Comparison of ENCODE assay signal across 12 mouse cellular contexts in genomic region chr15:4374453-4374990, GRCm38 (mm10). TPM values are rescaled to one million over a fixed set of nuclear protein-coding genes. Genes with fewer than 3 reads are reported as not detected.
DNase-seq lines count a peak whose midpoint lies in the region; ATAC-seq and TF ChIP-seq lines count a peak whose summit lies in the region.
"Had no signal": no experiment of that assay in that cellular context is flagged by ENCODE, and none has a peak within 500 bp of the region (broad histone marks: within the 10 kb centered on the region; RNA-seq: fewer than 3 reads in every experiment).

No protein-coding gene starts in this region.

- no peaks in the 10 kb centered on the region for H3K36me3 ChIP-seq in heart, embryonic 14.5 days (ENCODE audit: control insufficient read depth, insufficient read depth, low read length)
- H3K36me3 ChIP-seq in hindbrain, embryonic 13.5 days, result no peaks in the 10 kb centered on the region
- H3K36me3 ChIP-seq in midbrain, postnatal 0 days (ENCODE audit: insufficient read depth, low read length), result no peaks in the 10 kb centered on the region

- TF ChIP-seq CTCF in midbrain, postnatal 0 days (IDR thresholded peaks at IDR 0.05), result no peak

- H3K4me3 ChIP-seq in heart, embryonic 14.5 days (ENCODE audit: control insufficient read depth in 1 of 2, insufficient read depth in 1 of 2, low read depth in 1 of 2, low read length in 2 of 2), result no peak overlapping the region
- H3K4me3 ChIP-seq in hindbrain, embryonic 13.5 days, result peak overlapping the region; percentile 59
- H3K4me3 ChIP-seq in midbrain, postnatal 0 days (ENCODE audit: low read depth, low read length), result peak overlapping the region; percentile 62

- DNase-seq in heart, adult 8-10 months (ENCODE audit: low spot score), result no peak
- peak; percentile 9 to 30 for DNase-seq in cerebellum, postnatal 10 days
- no peak for DNase-seq in midbrain, postnatal 0 days (ENCODE audit: low spot score)
- no peak for DNase-seq in adrenal gland, postnatal 4 days (ENCODE audit: low spot score in 2 of 2)
- no peak for DNase-seq in right cerebral cortex, postnatal 4 days
- DNase-seq in lung, postnatal 36 days, result no peak
- DNase-seq: lung, postnatal 10 days had no signal

- H3K4me1 ChIP-seq in heart, embryonic 14.5 days (ENCODE audit: control insufficient read depth in 2 of 2, insufficient read depth in 2 of 2, low read length in 2 of 2), result peaks cover 2 to 10% of the 10 kb centered on the region in 2 experiments; a peak in 1 of 4 replicates
- peaks cover 30% of the 10 kb centered on the region for H3K4me1 ChIP-seq in hindbrain, embryonic 13.5 days (replicated peaks)
- peaks cover 3% of the 10 kb centered on the region; the same call in 1 of the 2 replicates for H3K4me1 ChIP-seq in midbrain, postnatal 0 days (ENCODE audit: insufficient read depth, low read length)

- whole genome bisulfite sequencing in heart, embryonic 14.5 days, result 67% methylated on average over 6 of the region's 6 CpGs
- WGBS in hindbrain, embryonic 13.5 days, result 44% methylated on average over 6 of the region's 6 CpGs
- 32% methylated on average over 6 of the region's 6 CpGs for WGBS in midbrain, postnatal 0 days

- H3K27ac ChIP-seq in heart, embryonic 14.5 days (replicated peaks in 1 of 2; ENCODE audit: control insufficient read depth in 1 of 2, insufficient read depth in 1 of 2, low read depth in 2 of 2, low read length in 2 of 2), result no peak overlapping the region
- no peak overlapping the region for H3K27ac ChIP-seq in hindbrain, embryonic 13.5 days
- peak overlapping the region; percentile 52; the same call in 1 of the 2 replicates for H3K27ac ChIP-seq in midbrain, postnatal 0 days (ENCODE audit: low read depth, low read length)

- H3K27me3 ChIP-seq in heart, embryonic 14.5 days (ENCODE audit: control insufficient read depth, insufficient read depth, low read length), result peaks cover 12% of the 10 kb centered on the region; the same call in 1 of the 2 replicates
- no peaks in the 10 kb centered on the region for H3K27me3 ChIP-seq in hindbrain, embryonic 13.5 days
- H3K27me3 ChIP-seq in midbrain, postnatal 0 days (ENCODE audit: insufficient read depth, low read length), result no peaks in the 10 kb centered on the region
- H3K27me3 ChIP-seq: CH12.LX had no signal

- H3K4me2 ChIP-seq in heart, embryonic 14.5 days (ENCODE audit: low read length), result peak overlapping the region; percentile 91
- H3K4me2 ChIP-seq in hindbrain, embryonic 13.5 days, result peak overlapping the region; percentile 74
- H3K4me2 ChIP-seq in midbrain, postnatal 0 days (ENCODE audit: low read depth, low read length, poor library complexity, severe bottlenecking), result peak overlapping the region; percentile 65

- no peak overlapping the region for H3K9ac ChIP-seq in heart, embryonic 14.5 days (ENCODE audit: low read length)
- H3K9ac ChIP-seq in hindbrain, embryonic 13.5 days, result peak overlapping the region; percentile 76
- peak overlapping the region; percentile 70; the same call in 1 of the 2 replicates for H3K9ac ChIP-seq in midbrain, postnatal 0 days (replicated peaks; ENCODE audit: low read length, poor library complexity, severe bottlenecking)

- H3K9me3 ChIP-seq in heart, embryonic 14.5 days (ENCODE audit: control insufficient read depth, low read length), result no peaks in the 10 kb centered on the region
- no peaks in the 10 kb centered on the region for H3K9me3 ChIP-seq in hindbrain, embryonic 13.5 days
- H3K9me3 ChIP-seq in midbrain, postnatal 0 days (ENCODE audit: low read length), result no peaks in the 10 kb centered on the region

- no peak for ATAC-seq in heart, embryonic 14.5 days (ENCODE audit: insufficient number of reproducible peaks, insufficient read depth, low FRiP score, low read depth)
- ATAC-seq in hindbrain, embryonic 13.5 days (ENCODE audit: low FRiP score), result no peak; the same call in 1 of the 2 replicates
- ATAC-seq in midbrain, postnatal 0 days (ENCODE audit: low FRiP score), result no peak

RNA-seq across cellular contexts. Expression of gene Plcxd3, which starts 0.8 kb away (rescaled TPM):
- 0.35 and 0.92 TPM in 2 replicates for polyA plus RNA-seq in heart, embryonic 14.5 days (2014; fragmentation: Nextera tagmentation; extraction: Ambion mirVana)
- total RNA-seq in heart, adult 8-10 months (2022), result under 1 TPM; 0.28 to 0.60 (median 0.46) TPM
- polyA plus RNA-seq in hindbrain, embryonic 13.5 days (2015; fragmentation: Nextera tagmentation; extraction: Ambion mirVana), result 55.1 and 64.3 TPM in 2 replicates
- total RNA-seq in midbrain, postnatal 0 days (2014; rRNA removed), result 64.6 and 82.5 TPM in 2 replicates
- polyA plus RNA-seq in midbrain, postnatal 0 days (2015; fragmentation: Nextera tagmentation; extraction: Ambion mirVana), result 90.5 and 100 TPM in 2 replicates
- 1 to 10 TPM; 4.3 to 6.0 TPM for total RNA-seq in adrenal gland, postnatal 4 days (2021)
- total RNA-seq: hematopoietic stem cell, adult 5-6 weeks had no signal
- polyA plus RNA-seq: thymus, postnatal 0 days had no signal

Comparison
In these comparisons a context has a peak if more than half of its experiments do, and no peak if none do; other contexts are left out.
1. H3K4me3 ChIP-seq: peak in hindbrain, embryonic 13.5 days (single experiment) and midbrain, postnatal 0 days (single experiment); none in heart, embryonic 14.5 days (0 of 2).
2. DNase-seq: peak in cerebellum, postnatal 10 days (2 of 2); none in heart, adult 8-10 months (single experiment), midbrain, postnatal 0 days (single experiment), adrenal gland, postnatal 4 days (0 of 2), right cerebral cortex, postnatal 4 days (single experiment) and lung, postnatal 36 days (single experiment).
3. Peak in every context shown above with its lines, with median percentiles within 50 percentile points of each other: H3K4me2 ChIP-seq.